In genomic region chr2:92987108-92987618, GRCm38 (mm10) we compare ENCODE assay signal across 10 mouse cellular contexts. TPM values are rescaled to one million over a fixed set of nuclear protein-coding genes. Genes with fewer than 3 reads are reported as not detected.
DNase-seq lines count a peak whose midpoint lies in the region; ATAC-seq and TF ChIP-seq lines count a peak whose summit lies in the region.
"Had no signal": no experiment of that assay in that cellular context is flagged by ENCODE, and none has a peak within 500 bp of the region (broad histone marks: within the 10 kb centered on the region; RNA-seq: fewer than 3 reads in every experiment).

No protein-coding gene starts in this region.

- H3K4me1 ChIP-seq in midbrain, postnatal 0 days (ENCODE audit: insufficient read depth, low read length): peaks cover 5% of the 10 kb centered on the region; the same call in 1 of the 2 replicates
- H3K4me1 ChIP-seq in midbrain, embryonic 14.5 days (ENCODE audit: control insufficient read depth, insufficient read depth, low read length): peaks cover 7% of the 10 kb centered on the region; the same call in 1 of the 2 replicates
- H3K4me1 ChIP-seq in liver, embryonic 13.5 days (replicated peaks): peaks cover 78% of the 10 kb centered on the region

- DNase-seq in gastrocnemius, adult 2 months: no peak
- no peak for DNase-seq in gastrocnemius, adult 8-10 months (ENCODE audit: low spot score in 2 of 2)
- peak; percentile 12 for DNase-seq in midbrain, postnatal 0 days (ENCODE audit: low spot score)
- no peak for DNase-seq in midbrain, embryonic 14.5 days
- DNase-seq in liver, embryonic 13.5 days: no peak
- no peak for DNase-seq in adrenal gland, adult 2 months
- no peak for DNase-seq in left cerebral cortex, postnatal 14 days (ENCODE audit: low spot score in 2 of 2)
- no peak for DNase-seq in layer of hippocampus, postnatal 14 days (ENCODE audit: low spot score in 2 of 2)

- ATAC-seq in midbrain, postnatal 0 days (ENCODE audit: low FRiP score): no peak
- no peak for ATAC-seq in midbrain, embryonic 14.5 days (ENCODE audit: low FRiP score, low TSS enrichment)
- no peak for ATAC-seq in liver, embryonic 13.5 days (ENCODE audit: low read depth)

- WGBS in midbrain, postnatal 0 days: 84% methylated on average over 7 of the region's 7 CpGs
- 79% methylated on average over 7 of the region's 7 CpGs for WGBS in midbrain, embryonic 14.5 days
- 68% methylated on average over 7 of the region's 7 CpGs for WGBS in liver, embryonic 13.5 days (ENCODE audit: insufficient replicate concordance)

- no peak overlapping the region for H3K9ac ChIP-seq in midbrain, postnatal 0 days (replicated peaks; ENCODE audit: low read length, poor library complexity, severe bottlenecking)
- no peak overlapping the region for H3K9ac ChIP-seq in midbrain, embryonic 14.5 days (replicated peaks; ENCODE audit: low read length)
- H3K9ac ChIP-seq in liver, embryonic 13.5 days: no peak overlapping the region
- H3K9ac ChIP-seq: neural tube, embryonic 12.5 days had no signal

- H3K4me2 ChIP-seq in midbrain, postnatal 0 days (ENCODE audit: low read depth, low read length, poor library complexity, severe bottlenecking): no peak overlapping the region
- H3K4me2 ChIP-seq in midbrain, embryonic 14.5 days (ENCODE audit: low read length): no peak overlapping the region
- H3K4me2 ChIP-seq in liver, embryonic 13.5 days: 0 out of 2 replicates have a peak overlapping the region, but pooled peaks have one; percentile 23

- H3K27me3 ChIP-seq in midbrain, postnatal 0 days (ENCODE audit: insufficient read depth, low read length): no peaks in the 10 kb centered on the region
- H3K27me3 ChIP-seq in midbrain, embryonic 14.5 days (ENCODE audit: control insufficient read depth, insufficient read depth, low read length): no peaks in the 10 kb centered on the region
- H3K27me3 ChIP-seq in liver, embryonic 13.5 days: no peaks in the 10 kb centered on the region
- H3K27me3 ChIP-seq: neural tube, embryonic 12.5 days had no signal

- H3K36me3 ChIP-seq in midbrain, postnatal 0 days (ENCODE audit: insufficient read depth, low read length): peaks cover 24% of the 10 kb centered on the region
- H3K36me3 ChIP-seq in midbrain, embryonic 14.5 days (ENCODE audit: control insufficient read depth, insufficient read depth, low read length): peaks cover 15% of the 10 kb centered on the region
- H3K36me3 ChIP-seq in liver, embryonic 13.5 days: peaks cover 37% of the 10 kb centered on the region

- peak; percentile 28; the same call in 1 of the 2 replicates for TF ChIP-seq CTCF in gastrocnemius, adult 2 months (IDR thresholded peaks at IDR 0.05)
- TF ChIP-seq CTCF in midbrain, postnatal 0 days (IDR thresholded peaks at IDR 0.05): peak; percentile 39

- intact Hi-C loops in gastrocnemius, adult 2 months (cut with DNase I): no loop called here
- intact Hi-C loops in left cerebral cortex, postnatal 14 days (cut with DNase I): no loop called here

- H3K9me3 ChIP-seq in midbrain, postnatal 0 days (ENCODE audit: low read length): no peaks in the 10 kb centered on the region
- H3K9me3 ChIP-seq in midbrain, embryonic 14.5 days (ENCODE audit: control insufficient read depth, low read length): no peaks in the 10 kb centered on the region
- no peaks in the 10 kb centered on the region for H3K9me3 ChIP-seq in liver, embryonic 13.5 days (replicated peaks)
- H3K9me3 ChIP-seq: neural tube, embryonic 12.5 days had no signal

- H3K27ac ChIP-seq in gastrocnemius, adult 2 months: peak overlapping the region; percentile 70
- H3K27ac ChIP-seq in midbrain, postnatal 0 days (ENCODE audit: low read depth, low read length): no peak overlapping the region
- no peak overlapping the region for H3K27ac ChIP-seq in midbrain, embryonic 14.5 days (replicated peaks; ENCODE audit: low read depth, low read length)
- H3K27ac ChIP-seq in liver, embryonic 13.5 days: no peak overlapping the region
- H3K27ac ChIP-seq: neural tube, embryonic 12.5 days had no signal

- H3K4me3 ChIP-seq in gastrocnemius, adult 2 months: no peak overlapping the region
- H3K4me3 ChIP-seq in midbrain, postnatal 0 days (ENCODE audit: low read depth, low read length): no peak overlapping the region
- no peak overlapping the region for H3K4me3 ChIP-seq in midbrain, embryonic 14.5 days (replicated peaks; ENCODE audit: low read depth, low read length)
- no peak overlapping the region for H3K4me3 ChIP-seq in liver, embryonic 13.5 days (replicated peaks)
- H3K4me3 ChIP-seq: erythroblast, embryonic 14.5 days; neural tube, embryonic 12.5 days had no signal

RNA-seq across cellular contexts. Expression of gene Prdm11, which starts 58.8 kb away (rescaled TPM):
- total RNA-seq in gastrocnemius, adult 2 months (2021): under 1 TPM; 0.77 to 0.81 TPM
- total RNA-seq in gastrocnemius, adult 8-10 months (2022): under 1 TPM; 0.27 to 0.97 (median 0.53) TPM
- total RNA-seq in midbrain, postnatal 0 days (2014; rRNA removed): 12.2 and 14.2 TPM in 2 replicates
- 2.1 and 2.6 TPM in 2 replicates for polyA plus RNA-seq in midbrain, postnatal 0 days (2015; fragmentation: Nextera tagmentation; extraction: Ambion mirVana)
- polyA plus RNA-seq in midbrain, embryonic 14.5 days (2014; fragmentation: Nextera tagmentation; extraction: Ambion mirVana): 2.4 and 2.6 TPM in 2 replicates
- 3.7 and 4.2 TPM in 2 replicates for polyA plus RNA-seq in liver, embryonic 13.5 days (2015; fragmentation: Nextera tagmentation; extraction: Ambion mirVana)
- 10 to 100 TPM; 36.4 to 52.4 TPM for total RNA-seq in adrenal gland, adult 2 months (2021)
- polyA plus RNA-seq in adrenal gland, adult 2 months (2012; rRNA removed): 38.3 and 39.8 TPM in 2 replicates
- total RNA-seq in left cerebral cortex, postnatal 14 days (2021): 10 to 100 TPM; 26.7 to 29.3 TPM
- total RNA-seq in layer of hippocampus, postnatal 14 days (2021): 10 to 100 TPM; 24.7 to 29.7 TPM
